Mouse (Mus musculus) limb, embryonic 10.5 days (tissue): ENCODE data around the gene Ulk4. TPM values are rescaled to one million over a fixed set of nuclear protein-coding genes. Genes with fewer than 3 reads are reported as not detected.

Experiments
- DNase-seq: peaks from one replicate; pipeline ENCODE4 v3.0.0-alpha.2; 2017; ENCODE audit warnings: low spot score
- H3K27ac ChIP-seq: fragments of 300-500 bp; sonication (generic); 2 replicates; pipeline ENCODE4 v1.5.1; 2016; ENCODE audit warnings: mild to moderate bottlenecking
- H3K27me3 ChIP-seq: fragments of 300-500 bp; sonication (generic); 2 replicates; pipeline ENCODE4 v1.6.1; 2016; ENCODE audit warnings: low read depth, mild to moderate bottlenecking; ENCODE audit not compliant: poor library complexity, severe bottlenecking
- H3K36me3 ChIP-seq: fragments of 300-500 bp; sonication (generic); 2 replicates; pipeline ENCODE4 v1.6.1; 2016; ENCODE audit warnings: mild to moderate bottlenecking, moderate library complexity
- H3K4me1 ChIP-seq: fragments of 300-500 bp; sonication (generic); 2 replicates; pipeline ENCODE4 v1.6.1; 2016
- H3K4me3 ChIP-seq: fragments of 300-500 bp; sonication (generic); 2 replicates; pipeline ENCODE4 v1.5.1; 2016; ENCODE audit warnings: mild to moderate bottlenecking, moderate library complexity
- H3K9me3 ChIP-seq: fragments of 300-500 bp; sonication (generic); replicated peaks from 2 replicates; pipeline ENCODE4 v1.6.1; 2016; ENCODE audit warnings: mild to moderate bottlenecking
- WGBS: fragments of 180-500 bp; shearing (Covaris S2); methylation state at CpG from one replicate; pipeline ENCODE4 v1.1.7; 2016; 5-methylcytosine and 5-hydroxymethylcytosine counted together
- polyA plus RNA-seq: library from polyadenylated mRNA; unstranded; fragments of >200 nt; fragmentation: Nextera tagmentation; extraction: Ambion mirVana; gene quantifications from 2 replicates; pipeline ENCODE4 v1.2.1, GENCODE M21; 2016

Gene Ulk4
- polyA plus RNA-seq, 1 experiment from 2014 or later, result 140 TPM

- H3K9me3 ChIP-seq, result no peaks in the 10 kb centered on the region
- no peak for DNase-seq
- H3K4me3 ChIP-seq, result no peak overlapping the region
- no peak overlapping the region for H3K27ac ChIP-seq
- WGBS, result 76% methylated on average over 15 of the region's 15 CpGs
- peaks cover 6% of the 10 kb centered on the region; the same call in 1 of the 2 replicates for H3K4me1 ChIP-seq
- no peaks in the 10 kb centered on the region for H3K27me3 ChIP-seq
- no peaks in the 10 kb centered on the region for H3K36me3 ChIP-seq
These were observed 282.5 kb downstream of the Ulk4 start for GRCm38 (mm10) chr9:120994223-120995155.

GRCm38 (mm10) chr9:120993004-120993403, 284.0 kb downstream of the Ulk4 start:
- 81% methylated on average over 10 of the region's 10 CpGs for WGBS
- Histone ChIP-seq H3K27ac (no peak overlapping the region), H3K27me3 (no peaks in the 10 kb centered on the region), H3K36me3 (no peaks in the 10 kb centered on the region), H3K4me1 (peaks cover 6% of the 10 kb centered on the region; the same call in 1 of the 2 replicates), H3K4me3 (no peak overlapping the region), H3K9me3 (no peaks in the 10 kb centered on the region)
- no peak for DNase-seq

GRCm38 (mm10) chr9:120991801-120992200, 285.2 kb downstream of the Ulk4 start:
- DNase-seq, result no peak
- H3K9me3 ChIP-seq, result no peaks in the 10 kb centered on the region
- peaks cover 6% of the 10 kb centered on the region; the same call in 1 of the 2 replicates for H3K4me1 ChIP-seq
- H3K27ac ChIP-seq, result no peak overlapping the region
- H3K4me3 ChIP-seq, result no peak overlapping the region
- 82% methylated on average over 2 of the region's 2 CpGs for WGBS
- no peaks in the 10 kb centered on the region for H3K27me3 ChIP-seq
- H3K36me3 ChIP-seq, result no peaks in the 10 kb centered on the region

- DNase-seq, result no peak
- peaks cover 11% of the 10 kb centered on the region; the same call in 1 of the 2 replicates for H3K4me1 ChIP-seq
- H3K27ac ChIP-seq, result no peak overlapping the region
- H3K27me3 ChIP-seq, result no peaks in the 10 kb centered on the region
- no peaks in the 10 kb centered on the region for H3K36me3 ChIP-seq
- H3K4me3 ChIP-seq, result no peak overlapping the region
- 81% methylated on average over 15 of the region's 15 CpGs for WGBS
- no peaks in the 10 kb centered on the region for H3K9me3 ChIP-seq
These were observed 286.9 kb downstream of the Ulk4 start for GRCm38 (mm10) chr9:120989806-120990700.

GRCm38 (mm10) chr9:120988088-120988487, 288.9 kb downstream of the Ulk4 start:
- H3K27ac ChIP-seq, result no peak overlapping the region
- no peak for DNase-seq

GRCm38 (mm10) chr9:120986994-120987393, 290.0 kb downstream of the Ulk4 start:
- Histone ChIP-seq H3K4me1 (peaks cover 19% of the 10 kb centered on the region), H3K4me3 (no peak overlapping the region), H3K27ac (no peak overlapping the region), H3K36me3 (no peaks in the 10 kb centered on the region), H3K27me3 (no peaks in the 10 kb centered on the region), H3K9me3 (no peaks in the 10 kb centered on the region)
- WGBS, result 83% methylated on average over 4 of the region's 4 CpGs
- DNase-seq, result no peak

More at GRCm38 (mm10) chr9:120988088-120988487, 288.9 kb downstream of the Ulk4 start:
- Histone ChIP-seq H3K4me3 (no peak overlapping the region), H3K27me3 (no peaks in the 10 kb centered on the region), H3K9me3 (no peaks in the 10 kb centered on the region), H3K4me1 (peaks cover 11% of the 10 kb centered on the region), H3K36me3 (no peaks in the 10 kb centered on the region)
- WGBS, result 71% methylated on average over 9 of the region's 9 CpGs

- no peak overlapping the region for H3K4me3 ChIP-seq
- no peaks in the 10 kb centered on the region for H3K9me3 ChIP-seq
- DNase-seq, result no peak
- H3K27me3 ChIP-seq, result no peaks in the 10 kb centered on the region
- peaks cover 26% of the 10 kb centered on the region for H3K4me1 ChIP-seq
- WGBS, result 89% methylated on average over 3 of the region's 3 CpGs
- H3K27ac ChIP-seq, result no peak overlapping the region
- H3K36me3 ChIP-seq, result no peaks in the 10 kb centered on the region
These were observed 290.7 kb downstream of the Ulk4 start for GRCm38 (mm10) chr9:120986255-120986654.

GRCm38 (mm10) chr9:120985524-120985923, 291.5 kb downstream of the Ulk4 start:
- 92% methylated on average over 5 of the region's 5 CpGs for WGBS
- peaks cover 28% of the 10 kb centered on the region for H3K4me1 ChIP-seq

GRCm38 (mm10) chr9:120985009-120985408, 292.0 kb downstream of the Ulk4 start:
- 90% methylated on average over 5 of the region's 5 CpGs for WGBS

More at GRCm38 (mm10) chr9:120985524-120985923, 291.5 kb downstream of the Ulk4 start:
- Histone ChIP-seq H3K9me3 (no peaks in the 10 kb centered on the region), H3K36me3 (no peaks in the 10 kb centered on the region), H3K27me3 (no peaks in the 10 kb centered on the region), H3K27ac (no peak overlapping the region), H3K4me3 (no peak overlapping the region)
- no peak for DNase-seq

GRCm38 (mm10) chr9:120984509-120984908, 292.5 kb downstream of the Ulk4 start:
- Histone ChIP-seq H3K4me1 (peaks cover 28% of the 10 kb centered on the region), H3K36me3 (no peaks in the 10 kb centered on the region), H3K27ac (no peak overlapping the region), H3K4me3 (no peak overlapping the region), H3K9me3 (no peaks in the 10 kb centered on the region), H3K27me3 (no peaks in the 10 kb centered on the region)
- 81% methylated on average over 5 of the region's 5 CpGs for WGBS
- no peak for DNase-seq

More at GRCm38 (mm10) chr9:120985009-120985408, 292.0 kb downstream of the Ulk4 start:
- Histone ChIP-seq H3K4me3 (no peak overlapping the region), H3K27ac (no peak overlapping the region), H3K27me3 (no peaks in the 10 kb centered on the region), H3K9me3 (no peaks in the 10 kb centered on the region), H3K4me1 (peaks cover 28% of the 10 kb centered on the region), H3K36me3 (no peaks in the 10 kb centered on the region)
- DNase-seq, result no peak

GRCm38 (mm10) chr9:120983849-120984248, 293.1 kb downstream of the Ulk4 start:
- Histone ChIP-seq H3K36me3 (no peaks in the 10 kb centered on the region), H3K4me3 (no peak overlapping the region), H3K9me3 (no peaks in the 10 kb centered on the region), H3K27me3 (no peaks in the 10 kb centered on the region), H3K27ac (no peak overlapping the region), H3K4me1 (peaks cover 32% of the 10 kb centered on the region)
- no peak for DNase-seq
- 89% methylated on average over 8 of the region's 8 CpGs for WGBS

GRCm38 (mm10) chr9:120981777-120982176, 295.2 kb downstream of the Ulk4 start:
- Histone ChIP-seq H3K27ac (no peak overlapping the region), H3K9me3 (no peaks in the 10 kb centered on the region), H3K4me3 (no peak overlapping the region), H3K36me3 (no peaks in the 10 kb centered on the region), H3K27me3 (no peaks in the 10 kb centered on the region), H3K4me1 (peaks cover 32% of the 10 kb centered on the region)
- DNase-seq, result no peak
- WGBS, result 86% methylated on average over 7 of the region's 7 CpGs
